Mouse (Mus musculus): ENCODE measurements around the gene Nudt1. TPM values are rescaled to one million over a fixed set of nuclear protein-coding genes. Genes with fewer than 3 reads are reported as not detected.
A peak's percentile ranks its signal among the peaks of the same experiment; 100 is the strongest.

The Nudt1 gene
- total and polyA plus RNA-seq, 3 experiments, result 69.6 to 77.2 TPM; not detected in 1

DNA sequence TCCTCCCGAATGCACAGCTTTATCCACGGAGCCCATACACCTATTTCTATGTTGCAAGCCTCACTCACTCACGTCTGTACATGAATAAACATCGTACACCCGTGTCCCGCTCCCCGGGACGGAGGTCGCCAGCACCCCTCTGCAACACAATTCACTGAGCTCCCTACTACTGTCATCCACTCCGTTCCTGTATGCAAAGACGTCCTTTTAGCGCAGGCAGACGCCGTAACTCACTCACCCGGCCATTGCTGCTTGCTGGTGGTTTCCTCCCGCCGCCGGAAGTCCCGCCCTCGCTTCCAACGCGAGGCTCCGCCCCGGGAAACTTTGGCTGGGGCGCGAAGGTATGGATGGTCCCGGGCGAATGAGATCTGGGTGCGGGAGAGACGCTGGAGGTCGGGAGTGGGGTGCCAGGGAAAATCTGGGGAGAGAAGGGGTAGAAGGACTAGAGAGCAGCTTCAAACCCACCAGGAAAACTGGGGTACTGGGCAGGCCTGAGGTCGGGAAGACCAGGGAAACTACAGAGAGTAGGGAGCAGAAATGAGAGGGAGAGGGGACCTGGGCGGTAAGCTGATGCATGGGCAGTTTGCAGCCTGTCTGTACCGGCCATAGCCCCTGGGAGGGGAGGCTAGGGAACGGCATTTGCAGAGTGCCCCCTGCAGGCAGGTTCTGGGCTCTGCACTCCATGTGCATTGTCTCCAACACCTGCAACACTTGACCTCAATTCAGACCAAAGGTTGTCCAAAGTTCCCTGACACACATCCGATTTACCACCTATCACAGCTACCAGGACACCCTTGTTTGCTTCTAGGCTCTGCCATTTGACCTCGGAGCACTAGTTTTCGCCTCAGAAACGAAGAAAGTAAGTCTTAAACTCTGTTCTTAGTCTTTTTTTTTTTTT is 10.4 kb downstream of the Nudt1 start, which contains the start of gene Mrm2:
Gene Mrm2 (minus strand): TSS at position 284 of the 898 bp plus-strand sequence.
- Histone ChIP-seq H3K9ac (ENCODE audit: control insufficient read depth, low read depth, low read length, poor library complexity, severe bottlenecking) (peak within 1 kb of the TSS; percentile 92), H3K27me3 (ENCODE audit: control insufficient read depth in 1 of 2, insufficient read depth in 2 of 2, low read length in 2 of 2) (no peaks in the 10 kb centered on the region), H3K4me1 (ENCODE audit: control insufficient read depth in 1 of 2, insufficient read depth in 2 of 2, low read length in 2 of 2) (peaks cover 0 to 3% of the 10 kb centered on the region in 2 experiments; a peak in 1 of 4 replicates), H3K4me3 (ENCODE audit: control insufficient read depth in 1 of 2, insufficient read depth in 1 of 2, low read depth in 2 of 2, low read length in 2 of 2) (peak within 1 kb of the TSS; percentile 82 to 95), H3K36me3 (ENCODE audit: control insufficient read depth in 1 of 2, insufficient read depth in 2 of 2, low read length in 2 of 2) (peaks cover 0 to 4% of the 10 kb centered on the region in 2 experiments; a peak in 2 of 4 replicates), H3K27ac (ENCODE audit: control insufficient read depth, low read depth, low read length) (peak within 1 kb of the TSS; percentile 86), H3K79me2 (ENCODE audit: control insufficient read depth, insufficient read depth, low read length, poor library complexity) (peaks cover 6% of the 10 kb centered on the region; the same call in 1 of the 2 replicates), H3K9me3 (replicated peaks; ENCODE audit: insufficient read depth, low read length) (no peaks in the 10 kb centered on the region)
- DNase-seq (ENCODE audit: low read depth, low spot score), result peak; percentile 89
- TF ChIP-seq ZMIZ1 (IDR thresholded peaks at IDR 0.05; ENCODE audit: low read depth, low read length) (peak; percentile 81), USF1 (IDR thresholded peaks at IDR 0.05; ENCODE audit: low read depth, low read length) (no peak), TCF12 (IDR thresholded peaks at IDR 0.05; ENCODE audit: low read depth, low read length) (0 out of 2 replicates have a peak, but pooled peaks have one; percentile 28), JUND (IDR thresholded peaks at IDR 0.05; ENCODE audit: low read depth, low read length) (no peak), ETS1 (IDR thresholded peaks at IDR 0.05; ENCODE audit: low read depth, low read length) (no peak), CHD2 (IDR thresholded peaks at IDR 0.05; ENCODE audit: low read length) (no peak), MAZ (IDR thresholded peaks at IDR 0.05; ENCODE audit: low read depth, low read length) (0 out of 2 replicates have a peak, but pooled peaks have one; percentile 40), ELF1 (IDR thresholded peaks at IDR 0.05; ENCODE audit: low read depth, low read length) (no peak), GATA1 (IDR thresholded peaks at IDR 0.05; ENCODE audit: low read depth, low read length) (no peak), MYB (IDR thresholded peaks at IDR 0.05; ENCODE audit: low read depth, low read length) (no peak), CHD1 (IDR thresholded peaks at IDR 0.05; ENCODE audit: low read depth, low read length) (peak; percentile 63; the same call in 1 of the 2 replicates), GABPA (IDR thresholded peaks at IDR 0.05; ENCODE audit: low read depth, low read length) (no peak), NELFE (IDR thresholded peaks at IDR 0.05; ENCODE audit: low read depth, low read length) (peak; percentile 93), ZNF384 (IDR thresholded peaks at IDR 0.05; ENCODE audit: low read depth, low read length) (peak; percentile 71), E2F4 (IDR thresholded peaks at IDR 0.05; ENCODE audit: borderline replicate concordance, low read depth, low read length) (peak; percentile 18; the same call in 1 of the 2 replicates), EP300 (IDR thresholded peaks at IDR 0.05; ENCODE audit: low read depth in 1 of 2, low read length in 2 of 2) (no peak), POLR2A (IDR thresholded peaks at IDR 0.05; ENCODE audit: control insufficient read depth in 1 of 2, insufficient read depth in 1 of 2, low read depth in 1 of 2, low read length in 2 of 2, poor library complexity in 1 of 2) (peak; percentile 72 to 94; a peak in 3 of 4 replicates), USF2 (IDR thresholded peaks at IDR 0.05; ENCODE audit: borderline replicate concordance in 1 of 2, insufficient read depth in 1 of 2, low read depth in 1 of 2, low read length in 2 of 2) (no peak), SMC3 (IDR thresholded peaks at IDR 0.05; ENCODE audit: low read depth, low read length) (peak; percentile 45), KAT2A (conservative IDR thresholded peaks at IDR 0.05; ENCODE audit: low read depth, low read length) (no peak; the same call in 1 of the 2 replicates), RAD21 (IDR thresholded peaks at IDR 0.05; ENCODE audit: low read depth, low read length) (peak; percentile 30), MYC (IDR thresholded peaks at IDR 0.05; ENCODE audit: low read depth, low read length) (peak; percentile 92), HCFC1 (IDR thresholded peaks at IDR 0.05; ENCODE audit: low read depth, low read length) (peak; percentile 78), MAX (IDR thresholded peaks at IDR 0.05; ENCODE audit: low read length) (peak; percentile 81), BHLHE40 (IDR thresholded peaks at IDR 0.05; ENCODE audit: borderline replicate concordance, low read depth, low read length) (no peak), MEF2A (IDR thresholded peaks at IDR 0.05; ENCODE audit: extremely low read depth, insufficient replicate concordance, low read depth, low read length, poor library complexity, severe bottlenecking) (no peak), RCOR1 (IDR thresholded peaks at IDR 0.05; ENCODE audit: low read depth, low read length) (no peak; the same call in 1 of the 2 replicates), MXI1 (IDR thresholded peaks at IDR 0.05; ENCODE audit: low read depth, low read length) (peak; percentile 83), ZKSCAN1 (IDR thresholded peaks at IDR 0.05; ENCODE audit: low read depth, low read length) (no peak), ZC3H11A (IDR thresholded peaks at IDR 0.05; ENCODE audit: low read depth, low read length) (no peak), POLR2AphosphoS2 (IDR thresholded peaks at IDR 0.05; ENCODE audit: low read length) (peak; percentile 88), TAL1 (IDR thresholded peaks at IDR 0.05; ENCODE audit: low read length) (no peak), TBP (IDR thresholded peaks at IDR 0.05; ENCODE audit: low read depth, low read length) (peak; percentile 61), CTCF (IDR thresholded peaks at IDR 0.05 in 2 of 3, conservative IDR thresholded peaks at IDR 0.05 in 1 of 3; ENCODE audit: control insufficient read depth in 1 of 3, insufficient read depth in 1 of 3, low read depth in 2 of 3, low read length in 3 of 3, poor library complexity in 1 of 3, severe bottlenecking in 1 of 3) (peak; percentile 86 to 98 (median 87)), UBTF (IDR thresholded peaks at IDR 0.05; ENCODE audit: borderline replicate concordance, insufficient read depth, low read depth, low read length) (no peak)

Data from MEL (cell line).